Mouse (Mus musculus) midbrain, postnatal 0 days (tissue): ENCODE measurements around the gene Cog3. TPM values are rescaled to one million over a fixed set of nuclear protein-coding genes. Genes with fewer than 3 reads are reported as not detected.

Source experiments
- ATAC-seq: fragments of 200-750 bp; cut with Nextera tagmentation; 2 replicates; pipeline ENCODE4 v1.8.0; 2017; ENCODE audit warnings: moderate number of reproducible peaks, mild to moderate bottlenecking, moderate TSS enrichment, moderate library complexity; ENCODE audit not compliant: low FRiP score
- DNase-seq: peaks from one replicate; pipeline ENCODE4 v3.0.0-alpha.2; 2015; ENCODE audit warnings: low spot score
- H3K27ac ChIP-seq: fragments of 300-500 bp; sonication (generic); 2 replicates; pipeline ENCODE4 v1.5.1; 2014; ENCODE audit warnings: low read depth, mild to moderate bottlenecking, low read length, mixed read lengths
- H3K27me3 ChIP-seq: fragments of 300-500 bp; sonication (generic); 2 replicates; pipeline ENCODE4 v1.6.1; 2014; ENCODE audit warnings: low read length, control low read depth, mixed read lengths; ENCODE audit not compliant: insufficient read depth
- H3K36me3 ChIP-seq: fragments of 300-500 bp; sonication (generic); 2 replicates; pipeline ENCODE4 v1.6.1; 2014; ENCODE audit warnings: low read length, control low read depth, mixed read lengths; ENCODE audit not compliant: insufficient read depth
- H3K4me1 ChIP-seq: fragments of 300-500 bp; sonication (generic); 2 replicates; pipeline ENCODE4 v1.6.1; 2014; ENCODE audit warnings: mild to moderate bottlenecking, control low read depth, antibody characterized with exemption, low read length, mixed read lengths; ENCODE audit not compliant: insufficient read depth
- H3K4me2 ChIP-seq: fragments of 300-500 bp; sonication (generic); 2 replicates; pipeline ENCODE4 v1.6.1; 2014; ENCODE audit warnings: low read depth, mild to moderate bottlenecking, low read length, mixed read lengths; ENCODE audit not compliant: poor library complexity, severe bottlenecking
- H3K4me3 ChIP-seq: fragments of 300-500 bp; sonication (generic); 2 replicates; pipeline ENCODE4 v1.5.1; 2014; ENCODE audit warnings: low read depth, mild to moderate bottlenecking, low read length, moderate library complexity
- H3K9ac ChIP-seq: fragments of 300-500 bp; sonication (generic); replicated peaks from 2 replicates; pipeline ENCODE4 v1.6.1; 2014; ENCODE audit warnings: mild to moderate bottlenecking, low read length, moderate library complexity, mixed read lengths; ENCODE audit not compliant: poor library complexity, severe bottlenecking
- H3K9me3 ChIP-seq: fragments of 300-500 bp; sonication (generic); 2 replicates; pipeline ENCODE4 v1.6.1; 2016; ENCODE audit warnings: low read length, control low read depth
- CTCF ChIP-seq: IDR thresholded peaks from 2 replicates; pipeline ENCODE4 v1.5.1; 2016; ENCODE audit warnings: antibody characterized with exemption, mild to moderate bottlenecking
- WGBS: fragments of 180-500 bp; shearing (Covaris S2); extraction: QIAGEN DNeasy Blood & Tissue Kit; methylation state at CpG from one replicate; pipeline ENCODE4 v1.1.7; 2014; 5-methylcytosine and 5-hydroxymethylcytosine counted together
- polyA plus RNA-seq: library from polyadenylated mRNA; unstranded; fragments of >200 nt; fragmentation: Nextera tagmentation; extraction: Ambion mirVana; gene quantifications from 2 replicates; pipeline ENCODE4 v1.2.1, GENCODE M21; 2015
- total RNA-seq: library from RNA; depleted of rRNA; stranded (reverse); fragments of >200 nt; gene quantifications from 2 replicates; pipeline ENCODE4 v1.2.3, GENCODE M21; 2014

The Cog3 gene
- total and polyA plus RNA-seq, 2 experiments from 2014 or later: 12.9 to 19.3 TPM

GRCm38 (mm10) chr14:75791372-75791771 lies 37.1 kb upstream of the Cog3 start:
- Histone ChIP-seq H3K27me3 (no peaks in the 10 kb centered on the region), H3K36me3 (no peaks in the 10 kb centered on the region), H3K9me3 (no peaks in the 10 kb centered on the region), H3K27ac (no peak overlapping the region), H3K9ac (no peak overlapping the region), H3K4me1 (no peaks in the 10 kb centered on the region), H3K4me2 (no peak overlapping the region), H3K4me3 (no peak overlapping the region)
- no peak for DNase-seq
- ATAC-seq: no peak
- 88% methylated on average over 3 of the region's 3 CpGs for WGBS
- no peak for TF ChIP-seq CTCF

GRCm38 (mm10) chr14:75790411-75790996 lies 36.2 kb upstream of the Cog3 start:
- Histone ChIP-seq H3K4me2 (no peak overlapping the region), H3K9me3 (no peaks in the 10 kb centered on the region), H3K27me3 (no peaks in the 10 kb centered on the region), H3K4me3 (no peak overlapping the region), H3K36me3 (no peaks in the 10 kb centered on the region), H3K9ac (no peak overlapping the region), H3K4me1 (no peaks in the 10 kb centered on the region), H3K27ac (no peak overlapping the region)
- ATAC-seq (no peak), DNase-seq (no peak)
- TF ChIP-seq CTCF: no peak
- 84% methylated on average over 3 of the region's 3 CpGs for WGBS

GRCm38 (mm10) chr14:75789291-75789690 lies 35.0 kb upstream of the Cog3 start:
- DNase-seq: no peak
- TF ChIP-seq CTCF: no peak
- Histone ChIP-seq H3K9ac (no peak overlapping the region), H3K4me2 (no peak overlapping the region), H3K27ac (no peak overlapping the region), H3K27me3 (no peaks in the 10 kb centered on the region), H3K36me3 (no peaks in the 10 kb centered on the region), H3K4me3 (no peak overlapping the region), H3K4me1 (no peaks in the 10 kb centered on the region), H3K9me3 (no peaks in the 10 kb centered on the region)
- ATAC-seq: no peak
- WGBS: 83% methylated on average over 6 of the region's 6 CpGs

GRCm38 (mm10) chr14:75787794-75788175 lies 33.5 kb upstream of the Cog3 start:
- H3K27ac ChIP-seq: no peak overlapping the region
- peak overlapping the region; percentile 57 for H3K4me2 ChIP-seq
- no peaks in the 10 kb centered on the region for H3K36me3 ChIP-seq
- 33% methylated on average over 7 of the region's 7 CpGs for WGBS
- H3K4me1 ChIP-seq: no peaks in the 10 kb centered on the region
- H3K4me3 ChIP-seq: no peak overlapping the region
- no peaks in the 10 kb centered on the region for H3K9me3 ChIP-seq
- H3K9ac ChIP-seq: no peak overlapping the region
- DNase-seq (no peak), ATAC-seq (no peak)
- no peaks in the 10 kb centered on the region for H3K27me3 ChIP-seq
- TF ChIP-seq CTCF: no peak

- H3K27me3 ChIP-seq: no peaks in the 10 kb centered on the region
- peak within 1 kb of the TSS; percentile 92 for H3K27ac ChIP-seq
- peak within 1 kb of the TSS; percentile 86 for H3K9ac ChIP-seq
- no peaks in the 10 kb centered on the region for H3K4me1 ChIP-seq
- WGBS: 6% methylated on average over 51 of the region's 51 CpGs
- TF ChIP-seq CTCF: no peak
- H3K4me2 ChIP-seq: peak within 1 kb of the TSS; percentile 57
- H3K36me3 ChIP-seq: no peaks in the 10 kb centered on the region
- H3K4me3 ChIP-seq: peak within 1 kb of the TSS; percentile 77
- H3K9me3 ChIP-seq: no peaks in the 10 kb centered on the region
- ATAC-seq (peak; percentile 98), DNase-seq (peak; percentile 97)
Observed at GRCm38 (mm10) chr14:75786868-75787793, 32.8 kb upstream of the Cog3 start, which contains the start of gene Slc25a30. Gene Slc25a30, minus strand, starts transcription at chr14:75787037.

GRCm38 (mm10) chr14:75786424-75786867 lies 32.1 kb upstream of the Cog3 start:
- ATAC-seq (peak; percentile 83), DNase-seq (peak; percentile 66)
- Histone ChIP-seq H3K27ac (peak overlapping the region; percentile 92), H3K9me3 (no peaks in the 10 kb centered on the region), H3K4me2 (peak overlapping the region; percentile 57), H3K9ac (peak overlapping the region; percentile 86), H3K4me1 (no peaks in the 10 kb centered on the region), H3K27me3 (no peaks in the 10 kb centered on the region), H3K36me3 (no peaks in the 10 kb centered on the region; the same call in 1 of the 2 replicates), H3K4me3 (peak overlapping the region; percentile 77)
- under 1% methylated on average over 31 of the region's 31 CpGs for WGBS
- peak; percentile 1; the same call in 1 of the 2 replicates for TF ChIP-seq CTCF
